Mouse (Mus musculus): ENCODE results near the gene Mmp8. TPM values are rescaled to one million over a fixed set of nuclear protein-coding genes. Genes with fewer than 3 reads are reported as not detected.

Mmp8 gene
- polyA plus RNA-seq (2015; fragmentation: Nextera tagmentation; extraction: Ambion mirVana), result 0.77 and 1.2 TPM in 2 replicates

DNA sequence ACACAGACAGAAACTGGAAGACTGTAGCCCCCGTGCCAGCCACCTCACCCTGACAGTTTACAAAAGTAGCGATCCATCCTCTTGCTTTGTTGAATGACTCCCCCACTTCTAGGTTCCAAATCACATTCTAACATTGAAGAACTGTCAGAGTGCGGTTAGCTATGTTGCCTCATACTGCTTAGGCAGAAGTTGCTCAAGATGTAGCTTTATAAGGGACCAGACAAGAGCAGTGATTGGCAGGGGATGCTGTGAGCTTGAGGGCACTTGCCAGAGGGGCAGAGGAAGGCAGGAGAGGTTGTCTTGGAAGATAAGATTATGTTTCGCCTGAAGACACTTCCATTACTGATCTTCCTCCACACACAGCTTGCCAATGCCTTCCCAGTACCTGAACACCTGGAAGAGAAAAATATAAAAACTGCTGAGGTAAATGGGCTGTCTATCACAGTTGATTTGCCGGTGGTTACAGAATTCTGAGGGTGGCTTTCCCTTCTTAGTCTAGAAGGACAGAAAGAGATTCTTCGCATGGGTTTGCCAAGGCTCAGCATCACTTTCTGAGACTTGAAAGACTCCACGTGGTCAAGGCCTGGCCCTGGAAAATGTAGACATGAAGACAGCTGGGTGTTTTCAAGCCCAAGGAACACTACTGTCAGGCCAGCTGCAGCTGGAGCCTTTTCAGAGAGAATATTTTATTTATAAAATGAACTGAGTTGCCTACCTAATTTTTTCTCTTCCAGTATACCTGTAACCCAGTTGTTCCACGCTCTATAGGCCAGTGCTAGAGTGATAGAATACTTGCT, at the start of gene Mmp8:
Gene Mmp8 (plus strand): TSS at position 236 of the 797 bp plus-strand sequence.
- no peak within 1 kb of the TSS for H3K4me2 ChIP-seq
- no peaks in the 10 kb centered on the region for H3K27me3 ChIP-seq
- no peak within 1 kb of the TSS for H3K4me3 ChIP-seq
- H3K4me1 ChIP-seq (replicated peaks), result peaks cover 4% of the 10 kb centered on the region; the same call in 1 of the 2 replicates
- no peaks in the 10 kb centered on the region for H3K36me3 ChIP-seq
- no peak within 1 kb of the TSS for H3K9ac ChIP-seq
- no peaks in the 10 kb centered on the region for H3K9me3 ChIP-seq (replicated peaks)
- no peak within 1 kb of the TSS for H3K27ac ChIP-seq
- ATAC-seq (replicated peaks; ENCODE audit: insufficient number of reproducible peaks, insufficient read depth, low FRiP score, low read depth), result no peak
- 64% methylated on average over 8 of the region's 8 CpGs for WGBS

DNA sequence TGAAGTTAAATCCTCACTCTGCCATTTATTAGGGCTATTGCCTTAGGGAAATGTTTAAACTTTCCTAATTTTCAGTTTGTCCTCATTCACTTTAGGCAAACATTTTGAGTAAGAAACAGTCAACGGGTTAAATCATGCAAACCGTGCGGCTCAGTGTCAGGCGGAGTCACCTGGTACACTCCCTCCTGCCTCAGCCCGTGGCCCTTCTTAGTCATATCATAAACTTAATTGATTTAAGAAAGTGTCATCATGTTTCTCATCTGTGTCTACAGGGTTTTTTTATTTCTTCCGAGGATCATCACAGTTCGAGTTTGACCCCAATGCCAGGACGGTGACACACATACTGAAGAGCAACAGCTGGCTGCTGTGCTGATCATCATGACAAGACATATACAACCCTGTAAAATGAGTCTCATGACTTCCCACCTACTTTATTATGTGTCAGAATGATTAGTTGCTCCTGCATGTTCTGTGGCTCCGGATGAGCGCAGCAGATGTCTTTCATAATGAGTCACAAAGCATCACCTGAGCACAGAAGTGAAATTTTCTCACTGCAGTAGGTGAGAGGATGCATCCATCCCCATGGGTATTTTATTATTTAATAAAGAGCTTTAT, 48.5 kb upstream of the Mmp8 start:
- ATAC-seq (replicated peaks; ENCODE audit: insufficient number of reproducible peaks, insufficient read depth, low FRiP score, low read depth), result no peak
- 77% methylated on average over 10 of the region's 10 CpGs for WGBS
- H3K4me2 ChIP-seq, result no peak overlapping the region
- H3K36me3 ChIP-seq, result no peaks in the 10 kb centered on the region
- no peaks in the 10 kb centered on the region for H3K4me1 ChIP-seq (replicated peaks)
- no peaks in the 10 kb centered on the region for H3K9me3 ChIP-seq (replicated peaks)
- no peak overlapping the region for H3K27ac ChIP-seq
- H3K9ac ChIP-seq, result no peak overlapping the region
- no peaks in the 10 kb centered on the region for H3K27me3 ChIP-seq
- H3K4me3 ChIP-seq, result no peak overlapping the region

DNA sequence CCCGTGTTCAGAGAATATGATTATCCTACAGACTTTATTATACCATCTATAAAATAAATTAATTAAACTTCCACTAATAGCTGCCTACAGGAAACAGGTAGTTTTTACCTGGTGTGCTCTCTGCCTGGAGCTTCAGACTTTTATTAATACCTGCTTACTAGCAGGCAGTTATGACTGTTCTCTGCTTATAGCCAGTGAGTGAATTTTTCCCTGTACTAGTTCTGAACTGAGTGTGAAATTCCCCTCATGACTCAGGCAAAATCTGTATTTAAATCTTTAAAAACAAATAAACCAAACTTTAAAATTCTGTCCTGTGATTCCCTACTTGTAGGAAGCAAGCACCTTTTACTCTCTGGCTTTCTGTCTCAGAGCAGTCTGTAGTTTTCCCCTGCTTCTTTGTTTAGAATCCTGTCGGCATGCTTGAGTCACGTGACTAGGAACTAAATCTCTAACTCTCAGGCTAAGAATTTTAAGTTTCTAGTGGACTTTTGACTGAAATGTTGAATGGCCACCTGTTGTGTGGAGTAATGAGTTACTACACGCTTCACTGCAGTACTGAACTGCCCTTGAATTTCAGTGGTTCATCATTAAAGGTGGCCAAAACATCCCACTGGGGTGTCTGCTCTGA, 40.2 kb upstream of the Mmp8 start:
- no peak overlapping the region for H3K4me2 ChIP-seq
- ATAC-seq (replicated peaks; ENCODE audit: insufficient number of reproducible peaks, insufficient read depth, low FRiP score, low read depth), result no peak
- H3K4me1 ChIP-seq (replicated peaks), result no peaks in the 10 kb centered on the region
- no peaks in the 10 kb centered on the region for H3K36me3 ChIP-seq
- no peak overlapping the region for H3K9ac ChIP-seq
- H3K27me3 ChIP-seq, result no peaks in the 10 kb centered on the region
- 75% methylated on average over 4 of the region's 4 CpGs for WGBS
- H3K4me3 ChIP-seq, result no peak overlapping the region
- H3K9me3 ChIP-seq (replicated peaks), result no peaks in the 10 kb centered on the region
- H3K27ac ChIP-seq, result no peak overlapping the region

DNA sequence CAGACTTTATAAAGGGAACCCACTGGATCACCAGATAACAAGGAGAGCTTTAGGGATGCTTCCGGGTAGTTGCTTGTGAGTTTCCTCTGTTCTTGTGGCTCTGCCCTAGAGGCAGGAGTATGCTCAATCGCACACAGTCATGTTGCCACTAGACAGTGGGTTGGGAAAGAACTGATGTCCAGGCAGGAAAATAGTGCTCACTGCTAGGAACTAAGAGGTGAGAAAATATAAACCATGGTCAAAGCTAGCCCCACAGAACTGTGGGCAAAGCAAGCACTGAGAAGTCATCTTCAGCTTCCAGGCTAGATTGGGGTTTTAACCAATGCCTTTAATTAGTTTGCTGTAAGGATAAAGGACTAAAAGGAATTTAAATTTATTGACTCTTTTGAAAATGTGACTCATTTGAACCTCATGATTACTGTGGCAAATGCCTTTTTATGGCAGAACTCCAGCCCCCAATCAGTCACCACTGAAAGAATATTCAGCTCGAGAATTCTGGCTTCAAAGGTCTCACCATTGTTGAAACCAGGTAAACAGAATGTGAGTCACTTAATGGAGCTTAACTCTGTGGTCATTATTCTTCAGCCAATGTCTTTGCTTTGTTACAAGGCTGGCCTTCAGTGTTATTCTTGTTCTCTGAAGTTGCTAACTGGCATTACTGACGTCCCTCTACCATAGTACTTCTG, 31.9 kb upstream of the Mmp8 start:
- Histone ChIP-seq H3K4me2 (no peak overlapping the region), H3K4me3 (no peak overlapping the region), H3K9ac (no peak overlapping the region), H3K27ac (no peak overlapping the region), H3K27me3 (no peaks in the 10 kb centered on the region), H3K9me3 (replicated peaks) (no peaks in the 10 kb centered on the region), H3K36me3 (no peaks in the 10 kb centered on the region), H3K4me1 (replicated peaks) (no peaks in the 10 kb centered on the region)
- ATAC-seq (replicated peaks; ENCODE audit: insufficient number of reproducible peaks, insufficient read depth, low FRiP score, low read depth), result no peak
- WGBS, result 71% methylated on average over 4 of the region's 4 CpGs

DNA sequence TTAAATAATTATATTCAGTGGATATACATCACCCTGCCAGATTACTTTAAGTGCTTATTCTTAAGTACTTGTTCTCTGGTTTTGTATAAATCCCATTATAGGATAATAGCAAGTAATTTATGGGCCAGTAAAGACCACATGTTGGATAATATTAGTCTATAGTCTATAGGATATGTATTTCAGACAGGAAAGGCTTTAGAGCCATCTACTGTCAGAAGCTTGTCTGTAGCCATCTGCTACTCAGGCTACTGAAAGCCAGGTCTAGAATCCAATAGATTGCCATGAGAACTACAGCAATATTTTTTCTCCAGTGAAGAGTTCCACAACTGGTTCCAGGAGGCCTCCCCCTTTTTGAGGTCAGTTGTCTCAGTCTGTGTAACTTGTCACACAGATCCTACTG, 15.5 kb upstream of the Mmp8 start:
- Histone ChIP-seq H3K4me1 (replicated peaks) (peaks cover 4% of the 10 kb centered on the region; the same call in 1 of the 2 replicates), H3K36me3 (no peaks in the 10 kb centered on the region), H3K4me2 (no peak overlapping the region), H3K27me3 (no peaks in the 10 kb centered on the region), H3K9ac (no peak overlapping the region), H3K27ac (no peak overlapping the region), H3K9me3 (replicated peaks) (no peaks in the 10 kb centered on the region), H3K4me3 (no peak overlapping the region)
- no peak for ATAC-seq (replicated peaks; ENCODE audit: insufficient number of reproducible peaks, insufficient read depth, low FRiP score, low read depth)

DNA sequence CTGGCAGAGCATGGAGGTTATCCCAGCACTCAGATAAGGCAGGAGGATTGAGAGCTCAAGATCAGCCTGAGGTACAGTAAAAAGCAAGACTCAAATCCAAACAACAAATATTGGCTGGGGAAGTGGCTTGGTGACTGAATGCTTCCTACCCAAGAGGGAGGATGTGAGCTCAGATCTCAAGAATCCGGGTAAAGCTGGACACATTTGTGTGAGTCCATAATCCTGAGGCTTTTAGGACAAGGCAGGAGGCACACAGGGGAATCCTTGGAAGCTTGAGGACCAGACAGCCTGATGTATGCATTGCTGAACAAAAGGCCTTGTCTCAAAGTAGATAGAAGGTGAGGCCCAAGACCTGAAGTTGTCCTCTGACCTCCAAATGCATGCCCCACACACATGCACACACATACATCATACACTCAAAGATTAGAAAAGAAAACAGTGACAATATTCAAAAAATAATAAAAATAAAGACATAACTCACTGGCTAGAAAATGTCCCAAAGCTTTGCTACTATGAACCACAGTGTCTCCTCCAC, 13.3 kb upstream of the Mmp8 start:
- H3K9me3 ChIP-seq (replicated peaks), result no peaks in the 10 kb centered on the region
- no peaks in the 10 kb centered on the region for H3K36me3 ChIP-seq
- H3K4me2 ChIP-seq, result no peak overlapping the region

DNA sequence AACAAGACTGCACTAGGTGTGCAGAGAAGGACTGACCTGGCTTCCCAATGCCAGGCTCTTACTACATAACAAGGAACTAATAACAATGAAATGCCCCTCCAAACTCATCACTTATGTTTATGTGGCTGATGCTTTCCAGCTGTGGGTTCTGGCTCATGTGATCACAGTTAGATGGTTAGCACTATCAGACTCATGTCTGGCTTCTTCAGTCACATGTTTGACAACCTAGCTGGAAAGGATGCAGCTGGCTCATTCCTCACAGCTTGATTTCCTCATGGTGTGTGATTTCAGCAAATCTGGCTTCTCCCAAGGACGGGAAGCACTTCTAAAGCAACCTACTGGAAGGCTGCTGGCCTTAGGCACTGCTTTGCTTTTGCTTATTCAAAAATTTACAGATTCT, 12.8 kb upstream of the Mmp8 start:
- no peak overlapping the region for H3K9ac ChIP-seq
- peaks cover 4% of the 10 kb centered on the region; the same call in 1 of the 2 replicates for H3K4me1 ChIP-seq (replicated peaks)
- H3K4me3 ChIP-seq, result no peak overlapping the region
- no peaks in the 10 kb centered on the region for H3K27me3 ChIP-seq
- no peak overlapping the region for H3K27ac ChIP-seq
- H3K9me3 ChIP-seq (replicated peaks), result no peaks in the 10 kb centered on the region
- no peak overlapping the region for H3K4me2 ChIP-seq
- ATAC-seq (replicated peaks; ENCODE audit: insufficient number of reproducible peaks, insufficient read depth, low FRiP score, low read depth), result peak; percentile 60
- WGBS, result 18% methylated on average over 1 of the region's 1 CpGs
- H3K36me3 ChIP-seq, result no peaks in the 10 kb centered on the region

More for the DNA sequence above, 13.3 kb upstream of the Mmp8 start:
- H3K4me3 ChIP-seq, result no peak overlapping the region
- ATAC-seq (replicated peaks; ENCODE audit: insufficient number of reproducible peaks, insufficient read depth, low FRiP score, low read depth), result no peak; the same call in 1 of the 2 replicates
- peaks cover 4% of the 10 kb centered on the region; the same call in 1 of the 2 replicates for H3K4me1 ChIP-seq (replicated peaks)
- WGBS, result 52% methylated on average over 1 of the region's 1 CpGs
- H3K27ac ChIP-seq, result no peak overlapping the region
- H3K9ac ChIP-seq, result no peak overlapping the region
- no peaks in the 10 kb centered on the region for H3K27me3 ChIP-seq

DNA sequence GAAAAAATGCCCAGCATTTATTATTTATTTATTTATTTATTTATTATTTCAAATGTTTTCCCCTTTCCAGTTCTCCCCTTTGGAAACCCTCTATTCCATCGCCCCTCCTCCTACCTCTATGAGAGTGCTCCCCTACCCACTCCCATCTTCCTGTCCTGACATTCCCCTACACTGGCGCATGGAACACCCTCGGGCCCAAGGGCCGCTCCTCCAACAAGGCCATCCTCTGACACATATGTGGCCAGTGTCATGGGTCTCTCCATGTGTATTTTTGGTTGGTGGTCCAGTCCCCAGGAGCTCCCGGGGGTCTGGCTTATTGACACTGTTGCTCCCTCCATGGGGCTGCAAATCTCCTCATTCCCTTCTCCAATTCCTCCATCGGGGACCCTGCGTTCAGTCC, 12.3 kb upstream of the Mmp8 start:
- no peak for ATAC-seq (replicated peaks; ENCODE audit: insufficient number of reproducible peaks, insufficient read depth, low FRiP score, low read depth)
- H3K4me1 ChIP-seq (replicated peaks), result peaks cover 4% of the 10 kb centered on the region; the same call in 1 of the 2 replicates
- H3K9me3 ChIP-seq (replicated peaks), result no peaks in the 10 kb centered on the region
- 73% methylated on average over 7 of the region's 7 CpGs for WGBS
- no peak overlapping the region for H3K27ac ChIP-seq
- no peak overlapping the region for H3K4me2 ChIP-seq
- no peak overlapping the region for H3K9ac ChIP-seq
- no peaks in the 10 kb centered on the region for H3K36me3 ChIP-seq
- H3K27me3 ChIP-seq, result no peaks in the 10 kb centered on the region
- no peak overlapping the region for H3K4me3 ChIP-seq

DNA sequence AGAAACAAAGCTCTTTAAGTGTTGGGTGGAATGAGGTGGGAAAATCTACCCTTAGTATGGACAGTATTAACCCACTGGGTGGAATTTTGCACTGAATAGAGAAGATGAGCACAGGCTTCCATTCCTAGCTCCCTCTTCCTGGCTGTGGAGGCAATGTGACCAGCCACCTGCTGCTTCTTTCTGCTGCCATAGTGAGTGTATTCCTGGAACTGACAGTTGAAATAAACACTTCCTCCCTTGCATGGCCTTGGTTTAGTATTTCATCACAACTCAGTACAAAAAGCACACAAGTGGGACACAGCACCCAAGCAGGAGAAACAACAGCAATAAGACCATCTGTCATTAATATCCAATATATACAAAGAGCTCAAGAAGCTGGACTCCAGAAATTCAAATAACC, 6.3 kb upstream of the Mmp8 start:
- Histone ChIP-seq H3K27me3 (no peaks in the 10 kb centered on the region), H3K9ac (no peak overlapping the region), H3K9me3 (replicated peaks) (no peaks in the 10 kb centered on the region), H3K4me2 (no peak overlapping the region), H3K27ac (no peak overlapping the region), H3K4me3 (no peak overlapping the region), H3K4me1 (replicated peaks) (no peaks in the 10 kb centered on the region), H3K36me3 (no peaks in the 10 kb centered on the region)
- no peak for ATAC-seq (replicated peaks; ENCODE audit: insufficient number of reproducible peaks, insufficient read depth, low FRiP score, low read depth)

DNA sequence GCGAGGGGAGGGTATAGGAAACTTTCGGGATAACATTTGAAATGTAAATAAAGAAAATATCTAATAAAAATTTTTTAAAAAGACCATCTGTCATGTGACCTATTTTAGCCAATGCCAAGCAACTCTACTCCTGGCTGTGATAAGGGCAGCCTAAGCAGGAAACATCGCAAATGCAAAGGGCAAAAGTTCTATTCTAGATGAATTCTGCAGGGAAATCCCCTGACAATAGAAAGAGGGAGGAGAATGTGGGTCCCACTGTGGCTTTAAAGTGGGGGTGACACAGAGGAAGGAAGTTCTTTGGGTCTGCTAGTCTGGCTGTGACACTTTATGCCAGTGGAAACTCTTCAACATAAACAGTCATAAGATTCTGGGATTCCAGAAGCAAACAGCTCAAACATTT, 4.7 kb upstream of the Mmp8 start:
- H3K27ac ChIP-seq, result no peak overlapping the region
- no peak overlapping the region for H3K4me2 ChIP-seq
- H3K9ac ChIP-seq, result no peak overlapping the region
- no peak for ATAC-seq (replicated peaks; ENCODE audit: insufficient number of reproducible peaks, insufficient read depth, low FRiP score, low read depth)
- H3K4me3 ChIP-seq, result no peak overlapping the region
- no peaks in the 10 kb centered on the region for H3K36me3 ChIP-seq
- WGBS, result 70% methylated on average over 3 of the region's 3 CpGs
- H3K4me1 ChIP-seq (replicated peaks), result no peaks in the 10 kb centered on the region
- no peaks in the 10 kb centered on the region for H3K9me3 ChIP-seq (replicated peaks)
- no peaks in the 10 kb centered on the region for H3K27me3 ChIP-seq

DNA sequence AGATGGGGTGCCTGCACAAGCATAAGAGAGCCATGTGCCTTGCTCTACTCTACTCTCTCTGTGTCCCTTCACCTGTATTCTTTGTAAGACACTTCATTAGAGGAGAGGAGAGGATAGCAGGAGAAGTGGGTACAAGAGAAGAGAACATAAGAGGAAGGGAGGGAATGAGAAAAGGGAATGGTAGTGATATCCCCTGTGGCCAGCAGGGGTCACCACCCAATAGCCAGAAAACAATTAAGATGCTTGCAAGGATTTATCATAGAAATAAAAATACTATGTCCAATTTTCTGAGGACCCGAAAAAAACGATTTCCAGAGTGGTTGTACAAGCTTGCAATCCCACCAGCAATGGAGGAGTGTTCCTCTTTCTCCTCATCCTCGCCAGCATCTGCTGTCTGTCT, 3.9 kb upstream of the Mmp8 start:
- WGBS, result 24% methylated on average over 3 of the region's 3 CpGs
- no peaks in the 10 kb centered on the region for H3K4me1 ChIP-seq (replicated peaks)

More for the DNA sequence above, 3.9 kb upstream of the Mmp8 start:
- no peak for ATAC-seq (replicated peaks; ENCODE audit: insufficient number of reproducible peaks, insufficient read depth, low FRiP score, low read depth)
- no peaks in the 10 kb centered on the region for H3K27me3 ChIP-seq
- H3K9me3 ChIP-seq (replicated peaks), result no peaks in the 10 kb centered on the region
- no peak overlapping the region for H3K9ac ChIP-seq
- H3K4me2 ChIP-seq, result no peak overlapping the region
- no peaks in the 10 kb centered on the region for H3K36me3 ChIP-seq
- no peak overlapping the region for H3K4me3 ChIP-seq
- no peak overlapping the region for H3K27ac ChIP-seq

All from heart, embryonic 15.5 days (tissue).